In the genomic region with DNA sequence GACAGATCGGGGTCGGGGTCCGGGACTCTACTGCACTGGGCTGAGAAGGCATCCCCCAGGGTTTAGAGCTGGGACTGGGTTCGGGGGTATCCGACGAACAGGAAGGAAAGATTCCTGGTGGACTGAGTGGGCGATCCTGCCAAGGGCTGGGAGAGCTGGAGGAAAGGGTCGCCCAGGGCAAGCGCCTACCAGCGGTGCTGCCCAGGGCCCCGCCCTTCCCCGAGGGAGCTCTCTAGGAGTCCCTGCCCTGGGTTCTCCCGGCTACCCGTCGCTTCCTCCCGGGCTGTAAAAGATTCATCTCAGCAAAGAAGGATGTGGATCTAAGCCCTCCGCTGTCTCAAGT, we compare ENCODE assay signal across 7 mouse cellular contexts. TPM values are rescaled to one million over a fixed set of nuclear protein-coding genes. Genes with fewer than 3 reads are reported as not detected.
DNase-seq lines count a peak whose midpoint lies in the region; ATAC-seq and TF ChIP-seq lines count a peak whose summit lies in the region.

No protein-coding gene starts in this region.

- peaks cover 85% of the 10 kb centered on the region for H3K4me1 ChIP-seq in forebrain, embryonic 10.5 days
- H3K4me1 ChIP-seq in hindbrain, embryonic 16.5 days (ENCODE audit: control insufficient read depth, insufficient read depth, low read depth, low read length) = peaks cover 16% of the 10 kb centered on the region
- H3K4me1 ChIP-seq in testis, adult 2 months (ENCODE audit: control insufficient read depth, insufficient read depth, low read length) = peaks cover 12% of the 10 kb centered on the region

- peak overlapping the region; percentile 95 for H3K9ac ChIP-seq in hindbrain, embryonic 16.5 days (ENCODE audit: low read depth, low read length)

- no peak for TF ChIP-seq CTCF in testis, adult 2 months (IDR thresholded peaks at IDR 0.05; ENCODE audit: control insufficient read depth, insufficient read depth, insufficient replicate concordance, low read depth, low read length)

- peaks cover 44% of the 10 kb centered on the region for H3K36me3 ChIP-seq in forebrain, embryonic 10.5 days (replicated peaks)
- no peaks in the 10 kb centered on the region for H3K36me3 ChIP-seq in hindbrain, embryonic 16.5 days (ENCODE audit: control insufficient read depth, insufficient read depth, low read length)
- H3K36me3 ChIP-seq in testis, adult 2 months (ENCODE audit: control insufficient read depth, insufficient read depth, low read length) = no peaks in the 10 kb centered on the region

- ATAC-seq in hindbrain, embryonic 16.5 days = peak; percentile 24

- WGBS in forebrain, embryonic 10.5 days = under 1% methylated on average over 17 of the region's 17 CpGs
- 0% methylated on average over 11 of the region's 17 CpGs for WGBS in hindbrain, embryonic 16.5 days

- peak overlapping the region; percentile 94 for H3K4me2 ChIP-seq in hindbrain, embryonic 16.5 days (ENCODE audit: low read length)

- TF ChIP-seq POLR2A in testis, adult 2 months (IDR thresholded peaks at IDR 0.05; ENCODE audit: control insufficient read depth, low read depth, low read length) = no peak

- H3K27ac ChIP-seq in forebrain, embryonic 10.5 days = peak overlapping the region; percentile 97
- peak overlapping the region; percentile 91 for H3K27ac ChIP-seq in hindbrain, embryonic 16.5 days (ENCODE audit: low read depth, low read length)
- H3K27ac ChIP-seq in testis, adult 2 months (ENCODE audit: control insufficient read depth, insufficient read depth, low read depth, low read length) = no peak overlapping the region; the same call in 1 of the 2 replicates

- DNase-seq in urinary bladder, postnatal 14 days (ENCODE audit: low spot score) = peak; percentile 41
- no peak for DNase-seq in urinary bladder, postnatal 10 days (ENCODE audit: low spot score)
- no peak for DNase-seq in forebrain, embryonic 10.5 days (ENCODE audit: extremely low spot score, low spot score)
- peak; percentile 51 for DNase-seq in lung, postnatal 10 days
- no peak for DNase-seq in frontal cortex, postnatal 25 days (ENCODE audit: low spot score in 2 of 2)

- H3K9me3 ChIP-seq in forebrain, embryonic 10.5 days = no peaks in the 10 kb centered on the region
- no peaks in the 10 kb centered on the region for H3K9me3 ChIP-seq in hindbrain, embryonic 16.5 days (ENCODE audit: control insufficient read depth, low read length)

- peaks cover 29% of the 10 kb centered on the region for H3K27me3 ChIP-seq in forebrain, embryonic 10.5 days (ENCODE audit: poor library complexity, severe bottlenecking)
- no peaks in the 10 kb centered on the region for H3K27me3 ChIP-seq in hindbrain, embryonic 16.5 days (replicated peaks; ENCODE audit: control insufficient read depth, insufficient read depth, low read length)
- H3K27me3 ChIP-seq in testis, adult 2 months (ENCODE audit: control insufficient read depth, insufficient read depth, low read length) = peaks cover 2% of the 10 kb centered on the region; the same call in 1 of the 2 replicates

- H3K4me3 ChIP-seq in forebrain, embryonic 10.5 days = peak overlapping the region; percentile 80
- peak overlapping the region; percentile 96 for H3K4me3 ChIP-seq in hindbrain, embryonic 16.5 days (ENCODE audit: low read length)
- H3K4me3 ChIP-seq in testis, adult 2 months (ENCODE audit: control insufficient read depth, low read depth, low read length) = peak overlapping the region; percentile 81

RNA-seq across cellular contexts. Expression of a gene that starts 1.0 kb away (rescaled TPM):
- polyA plus RNA-seq in forebrain, embryonic 10.5 days (2016; fragmentation: Nextera tagmentation; extraction: Ambion mirVana) = 208 and 246 TPM in 2 replicates
- 4.4 and 9.0 TPM in 2 replicates for polyA plus RNA-seq in hindbrain, embryonic 16.5 days (2015; fragmentation: Nextera tagmentation; extraction: Ambion mirVana)
- 0.27 and 0.36 TPM in 2 replicates for polyA plus RNA-seq in testis, adult 2 months (2012; rRNA removed)

RNA-seq across cellular contexts. Expression of a gene that starts 40.7 kb away (rescaled TPM):
- polyA plus RNA-seq in forebrain, embryonic 10.5 days (2016; fragmentation: Nextera tagmentation; extraction: Ambion mirVana) = 7.7 and 8.0 TPM in 2 replicates
- polyA plus RNA-seq in hindbrain, embryonic 16.5 days (2015; fragmentation: Nextera tagmentation; extraction: Ambion mirVana) = 12.8 and 17.7 TPM in 2 replicates
- polyA plus RNA-seq in testis, adult 2 months (2012; rRNA removed) = 2.8 and 3.1 TPM in 2 replicates

RNA-seq across cellular contexts. Expression of a gene that starts 53.2 kb away (rescaled TPM):
- polyA plus RNA-seq in forebrain, embryonic 10.5 days (2016; fragmentation: Nextera tagmentation; extraction: Ambion mirVana) = 7.0 and 8.5 TPM in 2 replicates
- 7.7 and 8.3 TPM in 2 replicates for polyA plus RNA-seq in hindbrain, embryonic 16.5 days (2015; fragmentation: Nextera tagmentation; extraction: Ambion mirVana)
- 2.2 and 2.3 TPM in 2 replicates for polyA plus RNA-seq in testis, adult 2 months (2012; rRNA removed)

Comparison
In these comparisons a context has a peak if more than half of its experiments do, and no peak if none do; other contexts are left out.
1. DNase-seq: peak in urinary bladder, postnatal 14 days (single experiment) and lung, postnatal 10 days (single experiment); none in urinary bladder, postnatal 10 days (single experiment), forebrain, embryonic 10.5 days (single experiment) and frontal cortex, postnatal 25 days (0 of 2).
2. RNA of a gene that starts 1.0 kb away (polyA plus RNA-seq): 208 to 246 TPM in forebrain, embryonic 10.5 days; 4.4 to 9.0 TPM in hindbrain, embryonic 16.5 days and 0.27 to 0.36 TPM in testis, adult 2 months; every median in the first group is over 10 times any median in the second.
3. Peak in every context shown above with its lines, with median percentiles within 50 percentile points of each other: H3K4me3 ChIP-seq.